Mouse (Mus musculus) kidney, postnatal 0 days (tissue): ENCODE results near the gene Man2a1. TPM values are rescaled to one million over a fixed set of nuclear protein-coding genes. Genes with fewer than 3 reads are reported as not detected.
A peak's percentile ranks its signal among the peaks of the same experiment; 100 is the strongest.

Source experiments
- ATAC-seq: fragments of 200-750 bp; cut with Nextera tagmentation; replicated peaks from 2 replicates; pipeline ENCODE4 v1.8.0; 2017; ENCODE audit warnings: low read depth, moderate number of reproducible peaks, moderate TSS enrichment, moderate library complexity; ENCODE audit not compliant: low FRiP score
- DNase-seq: peaks from one replicate; pipeline ENCODE4 v3.0.0-alpha.2; 2016; ENCODE audit warnings: low spot score
- H3K27ac ChIP-seq: fragments of 300-500 bp; sonication (generic); 2 replicates; pipeline ENCODE4 v1.5.1; 2014; ENCODE audit warnings: mild to moderate bottlenecking
- H3K27me3 ChIP-seq: fragments of 300-500 bp; sonication (generic); 2 replicates; pipeline ENCODE4 v1.6.1; 2014; ENCODE audit warnings: low read length, mixed read lengths; ENCODE audit not compliant: insufficient read depth
- H3K36me3 ChIP-seq: fragments of 300-500 bp; sonication (generic); 2 replicates; pipeline ENCODE4 v1.6.1; 2014; ENCODE audit warnings: low read length, mixed read lengths; ENCODE audit not compliant: insufficient read depth
- H3K4me1 ChIP-seq: fragments of 300-500 bp; sonication (generic); replicated peaks from 2 replicates; pipeline ENCODE4 v1.6.1; 2014; ENCODE audit warnings: antibody characterized with exemption, low read length, mixed read lengths; ENCODE audit not compliant: insufficient read depth
- H3K4me2 ChIP-seq: fragments of 300-500 bp; sonication (generic); 2 replicates; pipeline ENCODE4 v1.6.1; 2014; ENCODE audit warnings: mild to moderate bottlenecking, low read length, moderate library complexity, mixed read lengths
- H3K4me3 ChIP-seq: fragments of 300-500 bp; sonication (generic); replicated peaks from 2 replicates; pipeline ENCODE4 v1.5.1; 2014; ENCODE audit warnings: low read depth, low read length
- H3K9ac ChIP-seq: fragments of 300-500 bp; sonication (generic); 2 replicates; pipeline ENCODE4 v1.6.1; 2014; ENCODE audit warnings: low read depth, low read length
- H3K9me3 ChIP-seq: fragments of 300-500 bp; sonication (generic); replicated peaks from 2 replicates; pipeline ENCODE4 v1.6.1; 2016; ENCODE audit warnings: low read length, inconsistent platforms, mixed read lengths
- CTCF ChIP-seq: IDR thresholded peaks from 2 replicates; pipeline ENCODE4 v1.5.1; 2016; ENCODE audit warnings: antibody characterized with exemption, low read depth, mild to moderate bottlenecking, moderate library complexity
- WGBS: fragments of 180-500 bp; shearing (Covaris S2); extraction: QIAGEN DNeasy Blood & Tissue Kit; methylation state at CpG from one replicate; pipeline ENCODE4 v1.1.7; 2014; 5-methylcytosine and 5-hydroxymethylcytosine counted together
- polyA plus RNA-seq: library from polyadenylated mRNA; unstranded; fragments of >200 nt; fragmentation: Nextera tagmentation; extraction: Ambion mirVana; gene quantifications from 2 replicates; pipeline ENCODE4 v1.2.1, GENCODE M21; 2015

Gene Man2a1
- polyA plus RNA-seq, 1 experiment from 2014 or later = 9.9 TPM

- peaks cover 20% of the 10 kb centered on the region; the same call in 1 of the 2 replicates for H3K36me3 ChIP-seq
- no peak overlapping the region for H3K9ac ChIP-seq
- no peak overlapping the region for H3K4me2 ChIP-seq
- H3K4me3 ChIP-seq = no peak overlapping the region
- H3K9me3 ChIP-seq = no peaks in the 10 kb centered on the region
- no peaks in the 10 kb centered on the region for H3K4me1 ChIP-seq
- DNase-seq (no peak), ATAC-seq (no peak)
- H3K27me3 ChIP-seq = no peaks in the 10 kb centered on the region
- no peak overlapping the region for H3K27ac ChIP-seq
- 91% methylated on average over 9 of the region's 9 CpGs for WGBS
- no peak for TF ChIP-seq CTCF
These were observed 50.2 kb downstream of the Man2a1 start for GRCm38 (mm10) chr17:64650702-64651101.

DNA sequence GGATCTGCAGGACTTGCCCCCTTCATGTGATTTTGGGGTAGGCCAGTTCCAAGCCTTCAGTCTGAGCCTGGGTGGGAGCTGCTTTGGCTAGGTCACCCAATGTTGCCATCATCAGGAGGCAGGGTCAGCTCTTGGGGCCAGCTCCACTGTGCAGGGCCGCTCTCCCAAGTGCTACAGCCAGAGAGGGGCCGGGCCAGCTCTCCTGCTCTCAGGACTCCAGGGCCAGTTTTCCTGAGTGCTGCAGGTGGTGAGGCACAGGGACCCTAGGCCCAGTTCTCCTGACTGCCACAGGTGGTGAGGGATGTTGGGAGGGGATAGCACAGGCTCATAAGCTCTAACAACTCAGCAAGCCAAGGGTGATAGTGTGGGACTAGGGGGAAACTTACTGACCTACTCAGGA is 53.1 kb downstream of the Man2a1 start:
- no peaks in the 10 kb centered on the region for H3K9me3 ChIP-seq
- H3K27ac ChIP-seq = no peak overlapping the region
- 95% methylated on average over 2 of the region's 2 CpGs for WGBS
- no peak for ATAC-seq
- H3K9ac ChIP-seq = no peak overlapping the region
- H3K27me3 ChIP-seq = no peaks in the 10 kb centered on the region
- no peak overlapping the region for H3K4me3 ChIP-seq
- peaks cover 24% of the 10 kb centered on the region for H3K36me3 ChIP-seq
- no peaks in the 10 kb centered on the region for H3K4me1 ChIP-seq
- H3K4me2 ChIP-seq = no peak overlapping the region
- TF ChIP-seq CTCF = no peak
- no peak for DNase-seq

GRCm38 (mm10) chr17:64659682-64660081 is 59.1 kb downstream of the Man2a1 start:
- H3K4me2 ChIP-seq = no peak overlapping the region
- no peak overlapping the region for H3K4me3 ChIP-seq
- DNase-seq (no peak), ATAC-seq (no peak)
- no peak overlapping the region for H3K9ac ChIP-seq
- WGBS = 87% methylated on average over 4 of the region's 4 CpGs
- H3K27me3 ChIP-seq = no peaks in the 10 kb centered on the region
- no peaks in the 10 kb centered on the region for H3K9me3 ChIP-seq
- H3K4me1 ChIP-seq = no peaks in the 10 kb centered on the region
- peaks cover 16% of the 10 kb centered on the region for H3K36me3 ChIP-seq
- TF ChIP-seq CTCF = no peak
- no peak overlapping the region for H3K27ac ChIP-seq

GRCm38 (mm10) chr17:64666518-64666917 is 66.0 kb downstream of the Man2a1 start:
- Histone ChIP-seq H3K27me3 (no peaks in the 10 kb centered on the region), H3K9ac (no peak overlapping the region), H3K4me3 (no peak overlapping the region), H3K27ac (no peak overlapping the region), H3K4me2 (no peak overlapping the region), H3K36me3 (peaks cover 7% of the 10 kb centered on the region; the same call in 1 of the 2 replicates), H3K4me1 (no peaks in the 10 kb centered on the region), H3K9me3 (no peaks in the 10 kb centered on the region)
- no peak for TF ChIP-seq CTCF
- WGBS = 81% methylated on average over 4 of the region's 4 CpGs
- ATAC-seq (no peak), DNase-seq (no peak)

DNA sequence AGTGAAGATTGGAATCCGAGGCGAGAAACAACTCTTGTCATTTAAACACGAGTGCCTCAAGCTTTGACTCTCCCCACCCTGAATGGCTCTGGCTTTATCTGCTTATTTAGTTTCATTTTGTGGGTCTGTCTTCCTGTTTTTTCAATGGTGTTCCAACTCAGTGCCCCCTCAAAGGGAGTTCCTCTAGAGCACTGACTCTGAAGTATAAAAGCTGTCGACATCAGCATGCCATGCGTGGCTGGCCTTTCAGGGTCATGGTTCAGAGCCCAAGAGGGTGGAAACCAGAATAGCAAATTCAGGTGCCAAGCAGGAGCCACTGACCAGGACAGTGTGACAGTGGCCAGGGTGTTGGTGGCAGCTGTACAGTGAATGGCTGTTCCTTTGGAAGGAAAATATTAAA is 68.0 kb downstream of the Man2a1 start:
- no peak overlapping the region for H3K9ac ChIP-seq
- no peak overlapping the region for H3K27ac ChIP-seq
- DNase-seq (peak; percentile 76), ATAC-seq (peak; percentile 94)
- H3K4me2 ChIP-seq = no peak overlapping the region
- H3K9me3 ChIP-seq = no peaks in the 10 kb centered on the region
- WGBS = 37% methylated on average over 5 of the region's 5 CpGs
- TF ChIP-seq CTCF = no peak
- no peaks in the 10 kb centered on the region for H3K27me3 ChIP-seq
- H3K36me3 ChIP-seq = peaks cover 16% of the 10 kb centered on the region
- H3K4me3 ChIP-seq = no peak overlapping the region
- no peaks in the 10 kb centered on the region for H3K4me1 ChIP-seq

- WGBS = 96% methylated on average over 1 of the region's 1 CpGs
- Histone ChIP-seq H3K9ac (no peak overlapping the region), H3K27me3 (no peaks in the 10 kb centered on the region), H3K4me1 (no peaks in the 10 kb centered on the region), H3K4me3 (no peak overlapping the region), H3K36me3 (peaks cover 29% of the 10 kb centered on the region), H3K27ac (no peak overlapping the region), H3K4me2 (no peak overlapping the region), H3K9me3 (0 out of 2 replicates have a peak, but pooled peaks cover 2% of the 10 kb centered on the region)
- ATAC-seq (no peak), DNase-seq (no peak)
- no peak for TF ChIP-seq CTCF
These were observed 73.9 kb downstream of the Man2a1 start for GRCm38 (mm10) chr17:64674401-64674800.

GRCm38 (mm10) chr17:64674980-64675379 is 74.4 kb downstream of the Man2a1 start:
- Histone ChIP-seq H3K27me3 (no peaks in the 10 kb centered on the region), H3K27ac (no peak overlapping the region), H3K36me3 (peaks cover 29% of the 10 kb centered on the region), H3K4me1 (no peaks in the 10 kb centered on the region), H3K4me2 (no peak overlapping the region), H3K4me3 (no peak overlapping the region), H3K9me3 (0 out of 2 replicates have a peak, but pooled peaks cover 2% of the 10 kb centered on the region), H3K9ac (no peak overlapping the region)
- WGBS = 91% methylated on average over 6 of the region's 6 CpGs
- DNase-seq (no peak), ATAC-seq (no peak)
- TF ChIP-seq CTCF = no peak
